ENCODE assay signal across 10 mouse cellular contexts in genomic region chr1:172012030-172012429, GRCm38 (mm10). TPM values are rescaled to one million over a fixed set of nuclear protein-coding genes. Genes with fewer than 3 reads are reported as not detected.
DNase-seq lines count a peak whose midpoint lies in the region; ATAC-seq and TF ChIP-seq lines count a peak whose summit lies in the region.
"Had no signal": no experiment of that assay in that cellular context is flagged by ENCODE, and none has a peak within 500 bp of the region (broad histone marks: within the 10 kb centered on the region; RNA-seq: fewer than 3 reads in every experiment).

No protein-coding gene starts in this region.

- DNase-seq in urinary bladder, adult 2 months (ENCODE audit: low spot score), result peak; percentile 23
- no peak for DNase-seq in urinary bladder, postnatal 10 days (ENCODE audit: low spot score)
- peak; percentile 75 to 78 for DNase-seq in cerebellum, adult 18-20 months
- peak; percentile 90 for DNase-seq in forebrain, embryonic 14.5 days (ENCODE audit: low spot score)
- DNase-seq in hindbrain, postnatal 0 days (ENCODE audit: low spot score), result peak; percentile 89
- peak; percentile 63 to 79 for DNase-seq in left cerebral cortex, postnatal 10 days (ENCODE audit: extremely low spot score in 1 of 2, low spot score in 2 of 2)
- DNase-seq in midbrain, embryonic 11.5 days (ENCODE audit: low spot score, missing footprints), result peak; percentile 98

- H3K27ac ChIP-seq in forebrain, embryonic 14.5 days (ENCODE audit: low read depth, low read length), result peak overlapping the region; percentile 49
- no peak overlapping the region for H3K27ac ChIP-seq in hindbrain, postnatal 0 days
- peak overlapping the region; percentile 41 for H3K27ac ChIP-seq in midbrain, embryonic 11.5 days (ENCODE audit: low read depth, low read length)
- H3K27ac ChIP-seq in stomach, embryonic 15.5 days, result peak overlapping the region; percentile 16; the same call in 1 of the 2 replicates

- no peaks in the 10 kb centered on the region for H3K9me3 ChIP-seq in forebrain, embryonic 14.5 days (replicated peaks; ENCODE audit: control insufficient read depth, low read length)
- no peaks in the 10 kb centered on the region for H3K9me3 ChIP-seq in hindbrain, postnatal 0 days (ENCODE audit: low read length)
- H3K9me3 ChIP-seq in midbrain, embryonic 11.5 days (ENCODE audit: control insufficient read depth, low read length), result no peaks in the 10 kb centered on the region
- no peaks in the 10 kb centered on the region for H3K9me3 ChIP-seq in stomach, embryonic 15.5 days
- H3K9me3 ChIP-seq: neural tube, embryonic 12.5 days had no signal

- H3K36me3 ChIP-seq in forebrain, embryonic 14.5 days (ENCODE audit: control insufficient read depth, insufficient read depth, low read length), result peaks cover 64% of the 10 kb centered on the region
- peaks cover 44% of the 10 kb centered on the region for H3K36me3 ChIP-seq in hindbrain, postnatal 0 days (ENCODE audit: insufficient read depth, low read length)
- H3K36me3 ChIP-seq in midbrain, embryonic 11.5 days (ENCODE audit: control insufficient read depth, insufficient read depth, low read length), result peaks cover 47% of the 10 kb centered on the region
- peaks cover 21% of the 10 kb centered on the region for H3K36me3 ChIP-seq in stomach, embryonic 15.5 days

- WGBS in forebrain, embryonic 14.5 days, result 7% methylated on average over 5 of the region's 5 CpGs
- WGBS in hindbrain, postnatal 0 days, result 8% methylated on average over 5 of the region's 5 CpGs
- 29% methylated on average over 5 of the region's 5 CpGs for WGBS in midbrain, embryonic 11.5 days
- 19% methylated on average over 5 of the region's 5 CpGs for WGBS in stomach, embryonic 15.5 days

- peak overlapping the region; percentile 32; the same call in 1 of the 2 replicates for H3K9ac ChIP-seq in forebrain, embryonic 14.5 days (ENCODE audit: low read length)
- no peak overlapping the region for H3K9ac ChIP-seq in hindbrain, postnatal 0 days (replicated peaks; ENCODE audit: low read length)
- H3K9ac ChIP-seq in midbrain, embryonic 11.5 days (ENCODE audit: low read length), result no peak overlapping the region
- H3K9ac ChIP-seq in stomach, embryonic 15.5 days, result no peak overlapping the region

- intact Hi-C loops in left cerebral cortex, postnatal 10 days (cut with DNase I), result loop anchor here (10.0 kb wide), 1 partner anchor 337 kb away; no protein-coding TSS in a partner anchor

- TF ChIP-seq CTCF in hindbrain, postnatal 0 days (IDR thresholded peaks at IDR 0.05; ENCODE audit: low read depth), result peak; percentile 90

- no peak overlapping the region for H3K4me2 ChIP-seq in forebrain, embryonic 14.5 days (ENCODE audit: low read length)
- no peak overlapping the region for H3K4me2 ChIP-seq in hindbrain, postnatal 0 days (ENCODE audit: low read depth, low read length)
- H3K4me2 ChIP-seq in midbrain, embryonic 11.5 days, result no peak overlapping the region
- H3K4me2 ChIP-seq in stomach, embryonic 15.5 days, result no peak overlapping the region

- peaks cover 43% of the 10 kb centered on the region for H3K4me1 ChIP-seq in forebrain, embryonic 14.5 days (ENCODE audit: control insufficient read depth, insufficient read depth, low read length)
- peaks cover 25% of the 10 kb centered on the region for H3K4me1 ChIP-seq in hindbrain, postnatal 0 days (ENCODE audit: insufficient read depth, low read length)
- H3K4me1 ChIP-seq in midbrain, embryonic 11.5 days (ENCODE audit: control insufficient read depth, insufficient read depth, low read length), result peaks cover 42% of the 10 kb centered on the region
- peaks cover 18% of the 10 kb centered on the region for H3K4me1 ChIP-seq in stomach, embryonic 15.5 days

- H3K27me3 ChIP-seq in forebrain, embryonic 14.5 days (replicated peaks; ENCODE audit: control insufficient read depth, insufficient read depth, low read length), result no peaks in the 10 kb centered on the region
- no peaks in the 10 kb centered on the region for H3K27me3 ChIP-seq in hindbrain, postnatal 0 days (ENCODE audit: insufficient read depth, low read length)
- no peaks in the 10 kb centered on the region for H3K27me3 ChIP-seq in midbrain, embryonic 11.5 days (ENCODE audit: control insufficient read depth, insufficient read depth, low read length)
- no peaks in the 10 kb centered on the region for H3K27me3 ChIP-seq in stomach, embryonic 15.5 days (replicated peaks)
- H3K27me3 ChIP-seq: neural tube, embryonic 12.5 days had no signal

- peak; percentile 36 for ATAC-seq in forebrain, embryonic 14.5 days
- ATAC-seq in hindbrain, postnatal 0 days, result peak; percentile 71
- ATAC-seq in midbrain, embryonic 11.5 days (ENCODE audit: low FRiP score), result no peak
- ATAC-seq in stomach, embryonic 15.5 days (ENCODE audit: insufficient read depth, low FRiP score, low read depth), result no peak

- H3K4me3 ChIP-seq in forebrain, embryonic 14.5 days (ENCODE audit: low read depth, low read length), result no peak overlapping the region
- H3K4me3 ChIP-seq in hindbrain, postnatal 0 days (ENCODE audit: low read length), result no peak overlapping the region
- H3K4me3 ChIP-seq in midbrain, embryonic 11.5 days (ENCODE audit: low read depth, low read length), result no peak overlapping the region
- H3K4me3 ChIP-seq in stomach, embryonic 15.5 days (replicated peaks), result no peak overlapping the region
- H3K4me3 ChIP-seq: erythroblast, embryonic 14.5 days; neural tube, embryonic 12.5 days had no signal

RNA-seq across cellular contexts. Expression of gene Vangl2, which starts 16.2 kb away (rescaled TPM):
- polyA plus RNA-seq in urinary bladder, adult 2 months (2012; rRNA removed), result 3.7 and 6.4 TPM in 2 replicates
- 45.1 and 55.8 TPM in 2 replicates for polyA plus RNA-seq in forebrain, embryonic 14.5 days (2014; fragmentation: Nextera tagmentation; extraction: Ambion mirVana)
- total RNA-seq in hindbrain, postnatal 0 days (2014; rRNA removed), result 86.6 and 117 TPM in 2 replicates
- polyA plus RNA-seq in hindbrain, postnatal 0 days (2015; fragmentation: Nextera tagmentation; extraction: Ambion mirVana), result 33.0 and 36.5 TPM in 2 replicates
- total RNA-seq in left cerebral cortex, postnatal 10 days (2021), result 10 to 100 TPM; 32.8 to 34.0 TPM
- 49.3 and 52.9 TPM in 2 replicates for polyA plus RNA-seq in midbrain, embryonic 11.5 days (2014; fragmentation: Nextera tagmentation; extraction: Ambion mirVana)
- 9.9 and 11.3 TPM in 2 replicates for polyA plus RNA-seq in stomach, embryonic 15.5 days (2015; fragmentation: Nextera tagmentation; extraction: Ambion mirVana)

RNA-seq across cellular contexts. Expression of gene Nhlh1, which starts 45.3 kb away (rescaled TPM):
- polyA plus RNA-seq in urinary bladder, adult 2 months (2012; rRNA removed), result not detected in 2 replicates
- 4.5 and 7.4 TPM in 2 replicates for polyA plus RNA-seq in forebrain, embryonic 14.5 days (2014; fragmentation: Nextera tagmentation; extraction: Ambion mirVana)
- total RNA-seq in hindbrain, postnatal 0 days (2014; rRNA removed), result 13.3 and 17.3 TPM in 2 replicates
- polyA plus RNA-seq in hindbrain, postnatal 0 days (2015; fragmentation: Nextera tagmentation; extraction: Ambion mirVana), result 2.3 and 2.4 TPM in 2 replicates
- total RNA-seq in left cerebral cortex, postnatal 10 days (2021), result under 1 TPM in 1 of 2 experiments, not detected in 1; 0.32 TPM
- 10.7 and 11.0 TPM in 2 replicates for polyA plus RNA-seq in midbrain, embryonic 11.5 days (2014; fragmentation: Nextera tagmentation; extraction: Ambion mirVana)
- not detected in 2 replicates for polyA plus RNA-seq in stomach, embryonic 15.5 days (2015; fragmentation: Nextera tagmentation; extraction: Ambion mirVana)
- polyA plus RNA-seq: erythroblast, embryonic 14.5 days had no signal

Comparison
In these comparisons a context has a peak if more than half of its experiments do, and no peak if none do; other contexts are left out.
1. ATAC-seq: peak in forebrain, embryonic 14.5 days (single experiment) and hindbrain, postnatal 0 days (single experiment); none in midbrain, embryonic 11.5 days (single experiment) and stomach, embryonic 15.5 days (single experiment).